ENCODE assay signal across 16 mouse cellular contexts in the genomic region with DNA sequence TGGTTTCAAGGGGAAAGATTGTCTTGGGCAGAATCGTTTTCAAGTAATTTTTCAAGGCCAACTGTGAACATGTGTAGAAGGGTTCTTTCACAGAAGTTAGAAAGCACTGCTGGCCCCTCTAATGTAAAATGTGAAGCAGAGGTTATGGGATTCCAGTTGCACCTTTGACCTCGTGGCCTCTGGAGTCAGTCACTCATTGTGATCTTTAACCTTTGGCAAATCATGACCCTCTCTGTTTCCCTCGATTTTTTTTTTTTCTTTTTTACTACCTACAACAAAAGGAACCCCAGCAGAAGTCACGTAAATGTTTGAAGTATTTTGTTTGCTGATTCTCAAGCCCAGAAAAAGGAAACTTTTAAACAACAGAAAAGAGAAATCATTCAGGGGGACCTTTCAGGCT.
DNase-seq lines count a peak whose midpoint lies in the region; ATAC-seq and TF ChIP-seq lines count a peak whose summit lies in the region.
"Had no signal": no experiment of that assay in that cellular context is flagged by ENCODE, and none has a peak within 500 bp of the region (broad histone marks: within the 10 kb centered on the region; RNA-seq: fewer than 3 reads in every experiment).

No protein-coding gene starts in this region.

- H3K9me3 ChIP-seq in heart, embryonic 13.5 days = no peaks in the 10 kb centered on the region
- no peaks in the 10 kb centered on the region for H3K9me3 ChIP-seq in lung, embryonic 14.5 days (ENCODE audit: low read depth, low read length)
- H3K9me3 ChIP-seq in embryonic facial prominence, embryonic 11.5 days (replicated peaks; ENCODE audit: control insufficient read depth, low read length) = no peaks in the 10 kb centered on the region
- H3K9me3 ChIP-seq in liver, embryonic 15.5 days (replicated peaks) = no peaks in the 10 kb centered on the region
- H3K9me3 ChIP-seq: embryonic facial prominence, embryonic 12.5 days; limb, embryonic 13.5 days had no signal

- peaks cover 9% of the 10 kb centered on the region for H3K4me1 ChIP-seq in heart, embryonic 13.5 days
- peaks cover 3% of the 10 kb centered on the region; the same call in 1 of the 2 replicates for H3K4me1 ChIP-seq in lung, embryonic 14.5 days (ENCODE audit: insufficient read depth)
- H3K4me1 ChIP-seq in embryonic facial prominence, embryonic 11.5 days (ENCODE audit: control insufficient read depth, insufficient read depth, low read length) = no peaks in the 10 kb centered on the region
- no peaks in the 10 kb centered on the region; the same call in 1 of the 2 replicates for H3K4me1 ChIP-seq in liver, embryonic 15.5 days (replicated peaks)

- no peak for ATAC-seq in heart, embryonic 13.5 days (ENCODE audit: extremely low read depth, insufficient number of reproducible peaks, low FRiP score, low TSS enrichment)
- no peak for ATAC-seq in lung, embryonic 14.5 days (ENCODE audit: insufficient read depth)
- no peak for ATAC-seq in embryonic facial prominence, embryonic 11.5 days (replicated peaks; ENCODE audit: insufficient number of reproducible peaks, low FRiP score, low TSS enrichment, low read depth)
- ATAC-seq in liver, embryonic 15.5 days (ENCODE audit: insufficient read depth) = 0 out of 2 replicates have a peak, but pooled peaks have one; percentile 31

- H3K27ac ChIP-seq in heart, embryonic 13.5 days (replicated peaks) = no peak overlapping the region
- no peak overlapping the region for H3K27ac ChIP-seq in lung, embryonic 14.5 days (ENCODE audit: low read depth)
- no peak overlapping the region; the same call in 1 of the 2 replicates for H3K27ac ChIP-seq in embryonic facial prominence, embryonic 11.5 days (replicated peaks; ENCODE audit: low read depth, low read length)
- peak overlapping the region; percentile 19; the same call in 1 of the 2 replicates for H3K27ac ChIP-seq in liver, embryonic 15.5 days (replicated peaks)
- H3K27ac ChIP-seq: embryonic facial prominence, embryonic 12.5 days; gastrocnemius, adult 2 months; limb, embryonic 13.5 days; macrophage had no signal

- H3K9ac ChIP-seq in heart, embryonic 13.5 days = no peak overlapping the region
- no peak overlapping the region for H3K9ac ChIP-seq in lung, embryonic 14.5 days
- H3K9ac ChIP-seq in embryonic facial prominence, embryonic 11.5 days (replicated peaks; ENCODE audit: low read length) = no peak overlapping the region
- no peak overlapping the region for H3K9ac ChIP-seq in liver, embryonic 15.5 days
- H3K9ac ChIP-seq: embryonic facial prominence, embryonic 12.5 days had no signal

- H3K27me3 ChIP-seq in heart, embryonic 13.5 days (replicated peaks) = no peaks in the 10 kb centered on the region
- H3K27me3 ChIP-seq in lung, embryonic 14.5 days (ENCODE audit: insufficient read depth, low read length) = no peaks in the 10 kb centered on the region
- H3K27me3 ChIP-seq in embryonic facial prominence, embryonic 11.5 days (ENCODE audit: control insufficient read depth, insufficient read depth, low read length) = no peaks in the 10 kb centered on the region
- H3K27me3 ChIP-seq in liver, embryonic 15.5 days = no peaks in the 10 kb centered on the region
- H3K27me3 ChIP-seq: embryonic facial prominence, embryonic 12.5 days had no signal

- TF ChIP-seq CTCF in lung, embryonic 14.5 days (IDR thresholded peaks at IDR 0.05; ENCODE audit: low read depth) = no peak

- WGBS in heart, embryonic 13.5 days = 29% methylated on average over 4 of the region's 4 CpGs
- 19% methylated on average over 4 of the region's 4 CpGs for WGBS in lung, embryonic 14.5 days
- WGBS in embryonic facial prominence, embryonic 11.5 days = 2% methylated on average over 4 of the region's 4 CpGs
- WGBS in liver, embryonic 15.5 days (ENCODE audit: insufficient replicate concordance) = 16% methylated on average over 4 of the region's 4 CpGs

- no peaks in the 10 kb centered on the region for H3K36me3 ChIP-seq in heart, embryonic 13.5 days
- no peaks in the 10 kb centered on the region for H3K36me3 ChIP-seq in lung, embryonic 14.5 days (ENCODE audit: insufficient read depth)
- H3K36me3 ChIP-seq in embryonic facial prominence, embryonic 11.5 days (replicated peaks; ENCODE audit: control insufficient read depth, insufficient read depth, low read depth, low read length) = no peaks in the 10 kb centered on the region
- no peaks in the 10 kb centered on the region for H3K36me3 ChIP-seq in liver, embryonic 15.5 days (replicated peaks)
- H3K36me3 ChIP-seq: embryonic facial prominence, embryonic 12.5 days; limb, embryonic 13.5 days had no signal

- H3K4me3 ChIP-seq in heart, embryonic 13.5 days = no peak overlapping the region
- H3K4me3 ChIP-seq in lung, embryonic 14.5 days (ENCODE audit: low read depth, low read length) = no peak overlapping the region
- no peak overlapping the region for H3K4me3 ChIP-seq in embryonic facial prominence, embryonic 11.5 days (ENCODE audit: low read depth, low read length)
- H3K4me3 ChIP-seq in liver, embryonic 15.5 days (replicated peaks) = no peak overlapping the region
- H3K4me3 ChIP-seq: embryonic facial prominence, embryonic 12.5 days; gastrocnemius, adult 2 months had no signal

- DNase-seq in heart, adult 18-20 months = no peak
- no peak for DNase-seq in lung, embryonic 14.5 days
- no peak for DNase-seq in lung, postnatal 4 days
- peak; percentile 46 for DNase-seq in embryonic facial prominence, embryonic 11.5 days (ENCODE audit: low spot score)
- DNase-seq in lung, adult 18-20 months = no peak
- DNase-seq in adrenal gland, postnatal 14 days = no peak
- DNase-seq: cerebellum, adult 2 months; gastrocnemius, adult 2 months; kidney, postnatal 10 days; layer of hippocampus, postnatal 36 days; thymus, adult 2 months had no signal

- peak overlapping the region; percentile 39; the same call in 1 of the 2 replicates for H3K4me2 ChIP-seq in heart, embryonic 13.5 days
- H3K4me2 ChIP-seq in lung, embryonic 14.5 days = peak overlapping the region; percentile 18; the same call in 1 of the 2 replicates
- no peak overlapping the region for H3K4me2 ChIP-seq in embryonic facial prominence, embryonic 11.5 days (ENCODE audit: low read depth, low read length)
- peak overlapping the region; percentile 20 for H3K4me2 ChIP-seq in liver, embryonic 15.5 days
